Mouse (Mus musculus): ENCODE measurements around the gene Fignl1. TPM values are rescaled to one million over a fixed set of nuclear protein-coding genes. Genes with fewer than 3 reads are reported as not detected.

Gene Fignl1
- polyA plus RNA-seq (2014; fragmentation: Illumina TruSeq; extraction: RNeasy Lipid Tissue Mini Kit (QIAGEN cat#74804); ENCODE audit: low read depth, low replicate concordance) = 94.8 TPM

DNA sequence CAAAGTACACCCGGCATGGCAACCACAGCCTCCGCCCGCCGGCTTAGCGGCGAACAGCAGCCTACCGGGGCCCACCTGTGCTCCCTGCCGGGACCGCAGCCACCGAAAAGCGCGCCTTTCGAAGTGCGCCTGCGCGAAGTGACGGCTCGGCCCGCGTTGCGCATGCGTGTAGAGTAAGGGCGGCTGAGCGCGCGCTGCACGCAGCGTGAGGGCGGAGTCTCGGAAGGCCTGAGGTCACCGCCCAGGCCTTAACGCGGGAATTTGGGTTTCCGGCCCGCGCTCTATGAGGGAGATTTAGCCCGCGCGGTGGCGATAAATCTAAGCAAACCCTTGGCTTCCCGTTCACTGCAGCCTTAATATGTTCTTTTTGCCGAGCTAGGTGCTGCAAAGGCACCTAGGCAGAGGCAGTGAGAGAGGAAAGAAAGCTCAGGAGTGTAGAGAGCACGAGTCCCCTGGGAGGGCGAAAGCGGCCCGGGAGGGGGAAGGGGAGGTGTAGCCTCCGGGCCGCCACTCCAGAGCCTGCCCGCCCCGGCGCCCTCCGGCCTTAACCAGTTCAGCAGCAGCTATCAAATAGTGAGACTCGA is at the start of gene Fignl1:
TSS of gene Fignl1 (minus strand) at position 143 of the 584 bp plus-strand sequence.

Other genes with a start within 250 kb of the Fignl1 start
- gene 4930512M02Rik, start 181.1 kb downstream of the Fignl1 start, polyA plus RNA-seq (2014; fragmentation: Illumina TruSeq; extraction: RNeasy Lipid Tissue Mini Kit (QIAGEN cat#74804); ENCODE audit: low read depth, low replicate concordance) = 7.2 TPM
- gene Ikzf1, start 124.0 kb downstream of the Fignl1 start, polyA plus RNA-seq (2014; fragmentation: Illumina TruSeq; extraction: RNeasy Lipid Tissue Mini Kit (QIAGEN cat#74804); ENCODE audit: low read depth, low replicate concordance) = 0.45 TPM
- 1.5 TPM for gene Ddc, start 89.2 kb upstream of the Fignl1 start, polyA plus RNA-seq (2014; fragmentation: Illumina TruSeq; extraction: RNeasy Lipid Tissue Mini Kit (QIAGEN cat#74804); ENCODE audit: low read depth, low replicate concordance)
- 10.9 TPM for gene Grb10, start 229.7 kb upstream of the Fignl1 start, polyA plus RNA-seq (2014; fragmentation: Illumina TruSeq; extraction: RNeasy Lipid Tissue Mini Kit (QIAGEN cat#74804); ENCODE audit: low read depth, low replicate concordance)